Mouse (Mus musculus): ENCODE measurements around the gene Sirt7. TPM values are rescaled to one million over a fixed set of nuclear protein-coding genes. Genes with fewer than 3 reads are reported as not detected.

Sirt7 gene
- polyA plus RNA-seq, 1 experiment, result 119 TPM

- Histone ChIP-seq H3K27ac (ENCODE audit: insufficient read depth, low read length) (peak within 1 kb of the TSS; percentile 76), H3K36me3 (ENCODE audit: control insufficient read depth, insufficient read depth, low read length) (peaks cover 34% of the 10 kb centered on the region), H3K27me3 (ENCODE audit: control insufficient read depth, insufficient read depth, low read length) (no peaks in the 10 kb centered on the region), H3K4me3 (ENCODE audit: extremely low read depth, insufficient read depth, insufficient read length) (peak within 1 kb of the TSS; percentile 85), H3K4me1 (ENCODE audit: control insufficient read depth, insufficient read depth, insufficient read length) (peaks cover 6% of the 10 kb centered on the region; the same call in 1 of the 2 replicates)
- DNase-seq (ENCODE audit: low read depth in 1 of 2, low spot score in 2 of 2), result peak; percentile 76 to 90
- WGBS, result under 1% methylated on average over 56 of the region's 56 CpGs
- TF ChIP-seq POLR2A (IDR thresholded peaks at IDR 0.05; ENCODE audit: low read depth, low read length) (peak; percentile 42; the same call in 1 of the 2 replicates), CTCF (IDR thresholded peaks at IDR 0.05; ENCODE audit: extremely low read depth, insufficient read depth, insufficient read length, insufficient replicate concordance) (no peak)
These were observed 7.4 kb downstream of the Sirt7 start, which contains the start of gene Pcyt2 for GRCm38 (mm10) chr11:120617519-120618112. Pcyt2 (minus strand) TSS chr11:120617936.

- no peaks in the 10 kb centered on the region for H3K27me3 ChIP-seq (ENCODE audit: control insufficient read depth, insufficient read depth, low read length)
- no peak for DNase-seq (ENCODE audit: low read depth in 1 of 2, low spot score in 2 of 2)
- H3K36me3 ChIP-seq (ENCODE audit: control insufficient read depth, insufficient read depth, low read length), result peaks cover 32% of the 10 kb centered on the region
- peak overlapping the region; percentile 85; the same call in 1 of the 2 replicates for H3K4me3 ChIP-seq (ENCODE audit: extremely low read depth, insufficient read depth, insufficient read length)
- no peak for TF ChIP-seq CTCF (IDR thresholded peaks at IDR 0.05; ENCODE audit: extremely low read depth, insufficient read depth, insufficient read length, insufficient replicate concordance)
- no peak for TF ChIP-seq POLR2A (IDR thresholded peaks at IDR 0.05; ENCODE audit: low read depth, low read length)
- H3K4me1 ChIP-seq (ENCODE audit: control insufficient read depth, insufficient read depth, insufficient read length), result peaks cover 6% of the 10 kb centered on the region; the same call in 1 of the 2 replicates
- H3K27ac ChIP-seq (ENCODE audit: insufficient read depth, low read length), result no peak overlapping the region
- WGBS, result 49% methylated on average over 4 of the region's 4 CpGs
These were observed 8.3 kb downstream of the Sirt7 start for GRCm38 (mm10) chr11:120616617-120617294.

- Histone ChIP-seq H3K4me1 (ENCODE audit: control insufficient read depth, insufficient read depth, insufficient read length) (peaks cover 6% of the 10 kb centered on the region; the same call in 1 of the 2 replicates), H3K4me3 (ENCODE audit: extremely low read depth, insufficient read depth, insufficient read length) (no peak overlapping the region), H3K36me3 (ENCODE audit: control insufficient read depth, insufficient read depth, low read length) (peaks cover 30% of the 10 kb centered on the region), H3K27ac (ENCODE audit: insufficient read depth, low read length) (no peak overlapping the region), H3K27me3 (ENCODE audit: control insufficient read depth, insufficient read depth, low read length) (no peaks in the 10 kb centered on the region)
- DNase-seq (ENCODE audit: low read depth in 1 of 2, low spot score in 2 of 2), result no peak
- TF ChIP-seq CTCF (IDR thresholded peaks at IDR 0.05; ENCODE audit: extremely low read depth, insufficient read depth, insufficient read length, insufficient replicate concordance) (no peak), POLR2A (IDR thresholded peaks at IDR 0.05; ENCODE audit: low read depth, low read length) (no peak)
- 86% methylated on average over 11 of the region's 11 CpGs for WGBS
These were observed 9.3 kb downstream of the Sirt7 start for GRCm38 (mm10) chr11:120615606-120616203.

GRCm38 (mm10) chr11:120615167-120615566 lies 9.9 kb downstream of the Sirt7 start:
- 97% methylated on average over 6 of the region's 6 CpGs for WGBS
- H3K4me1 ChIP-seq (ENCODE audit: control insufficient read depth, insufficient read depth, insufficient read length), result peaks cover 6% of the 10 kb centered on the region; the same call in 1 of the 2 replicates
- H3K4me3 ChIP-seq (ENCODE audit: extremely low read depth, insufficient read depth, insufficient read length), result no peak overlapping the region
- peaks cover 26% of the 10 kb centered on the region for H3K36me3 ChIP-seq (ENCODE audit: control insufficient read depth, insufficient read depth, low read length)
- no peak overlapping the region for H3K27ac ChIP-seq (ENCODE audit: insufficient read depth, low read length)
- TF ChIP-seq POLR2A (IDR thresholded peaks at IDR 0.05; ENCODE audit: low read depth, low read length) (no peak), CTCF (IDR thresholded peaks at IDR 0.05; ENCODE audit: extremely low read depth, insufficient read depth, insufficient read length, insufficient replicate concordance) (no peak)
- H3K27me3 ChIP-seq (ENCODE audit: control insufficient read depth, insufficient read depth, low read length), result no peaks in the 10 kb centered on the region
- no peak for DNase-seq (ENCODE audit: low read depth in 1 of 2, low spot score in 2 of 2)

GRCm38 (mm10) chr11:120613976-120614375 lies 11.1 kb downstream of the Sirt7 start:
- Histone ChIP-seq H3K36me3 (ENCODE audit: control insufficient read depth, insufficient read depth, low read length) (peaks cover 18% of the 10 kb centered on the region), H3K4me3 (ENCODE audit: extremely low read depth, insufficient read depth, insufficient read length) (no peak overlapping the region), H3K4me1 (ENCODE audit: control insufficient read depth, insufficient read depth, insufficient read length) (peaks cover 6% of the 10 kb centered on the region; the same call in 1 of the 2 replicates), H3K27me3 (ENCODE audit: control insufficient read depth, insufficient read depth, low read length) (no peaks in the 10 kb centered on the region), H3K27ac (ENCODE audit: insufficient read depth, low read length) (no peak overlapping the region)
- DNase-seq (ENCODE audit: low read depth in 1 of 2, low spot score in 2 of 2), result no peak
- WGBS, result 87% methylated on average over 8 of the region's 8 CpGs
- no peak for TF ChIP-seq POLR2A (IDR thresholded peaks at IDR 0.05; ENCODE audit: low read depth, low read length)
- no peak for TF ChIP-seq CTCF (IDR thresholded peaks at IDR 0.05; ENCODE audit: extremely low read depth, insufficient read depth, insufficient read length, insufficient replicate concordance)

- DNase-seq (ENCODE audit: low read depth in 1 of 2, low spot score in 2 of 2), result no peak
- no peak overlapping the region for H3K4me3 ChIP-seq (ENCODE audit: extremely low read depth, insufficient read depth, insufficient read length)
- no peak for TF ChIP-seq CTCF (IDR thresholded peaks at IDR 0.05; ENCODE audit: extremely low read depth, insufficient read depth, insufficient read length, insufficient replicate concordance)
- no peak for TF ChIP-seq POLR2A (IDR thresholded peaks at IDR 0.05; ENCODE audit: low read depth, low read length)
- WGBS, result 91% methylated on average over 10 of the region's 10 CpGs
- peaks cover 6% of the 10 kb centered on the region; the same call in 1 of the 2 replicates for H3K4me1 ChIP-seq (ENCODE audit: control insufficient read depth, insufficient read depth, insufficient read length)
- H3K27me3 ChIP-seq (ENCODE audit: control insufficient read depth, insufficient read depth, low read length), result no peaks in the 10 kb centered on the region
- peaks cover 14% of the 10 kb centered on the region for H3K36me3 ChIP-seq (ENCODE audit: control insufficient read depth, insufficient read depth, low read length)
- H3K27ac ChIP-seq (ENCODE audit: insufficient read depth, low read length), result no peak overlapping the region
These were observed 11.5 kb downstream of the Sirt7 start for GRCm38 (mm10) chr11:120613481-120613972.

Measured in spleen, adult 2 months (tissue).